Mouse (Mus musculus) intestine, postnatal 0 days (tissue): ENCODE measurements around the gene Cenpv. TPM values are rescaled to one million over a fixed set of nuclear protein-coding genes. Genes with fewer than 3 reads are reported as not detected.

Source experiments
- ATAC-seq: fragments of 200-750 bp; cut with Nextera tagmentation; 2 replicates; pipeline ENCODE4 v1.8.0; 2017; ENCODE audit warnings: mild to moderate bottlenecking, moderate TSS enrichment, moderate library complexity
- H3K27ac ChIP-seq: fragments of 300-500 bp; sonication (generic); 2 replicates; pipeline ENCODE4 v1.5.1; 2014; ENCODE audit warnings: mild to moderate bottlenecking, low read depth, low read length, moderate library complexity
- H3K27me3 ChIP-seq: fragments of 300-500 bp; sonication (generic); replicated peaks from 2 replicates; pipeline ENCODE4 v1.6.1; 2014; ENCODE audit warnings: low read length, mixed read lengths; ENCODE audit not compliant: control insufficient read depth, insufficient read depth
- H3K36me3 ChIP-seq: fragments of 300-500 bp; sonication (generic); 2 replicates; pipeline ENCODE4 v1.6.1; 2014; ENCODE audit warnings: mild to moderate bottlenecking, moderate library complexity; ENCODE audit not compliant: control insufficient read depth, insufficient read depth
- H3K4me1 ChIP-seq: fragments of 300-500 bp; sonication (generic); replicated peaks from 2 replicates; pipeline ENCODE4 v1.6.1; 2014; ENCODE audit warnings: antibody characterized with exemption, low read length, mixed read lengths; ENCODE audit not compliant: control insufficient read depth, insufficient read depth
- H3K4me2 ChIP-seq: fragments of 300-500 bp; sonication (generic); replicated peaks from 2 replicates; pipeline ENCODE4 v1.6.1; 2014; ENCODE audit warnings: low read depth, mild to moderate bottlenecking, moderate library complexity
- H3K4me3 ChIP-seq: fragments of 300-500 bp; sonication (generic); 2 replicates; pipeline ENCODE4 v1.5.1; 2014; ENCODE audit warnings: low read depth, low read length
- H3K9ac ChIP-seq: fragments of 300-500 bp; sonication (generic); 2 replicates; pipeline ENCODE4 v1.6.1; 2014; ENCODE audit warnings: mild to moderate bottlenecking, low read depth, low read length
- H3K9me3 ChIP-seq: fragments of 300-500 bp; sonication (generic); 2 replicates; pipeline ENCODE4 v1.6.1; 2016; ENCODE audit warnings: mixed run types; ENCODE audit not compliant: control insufficient read depth
- CTCF ChIP-seq: sonication (generic); IDR thresholded peaks from 2 replicates; pipeline ENCODE4 v1.5.1; 2016; ENCODE audit warnings: low read depth, mild to moderate bottlenecking, control low read depth, antibody characterized with exemption, moderate library complexity
- WGBS: fragments of 180-500 bp; shearing (Covaris S2); extraction: QIAGEN DNeasy Blood & Tissue Kit; methylation state at CpG from one replicate; pipeline ENCODE4 v1.1.7; 2014; 5-methylcytosine and 5-hydroxymethylcytosine counted together
- polyA plus RNA-seq: library from polyadenylated mRNA; unstranded; fragments of >200 nt; fragmentation: Nextera tagmentation; extraction: Ambion mirVana; gene quantifications from 2 replicates; pipeline ENCODE4 v1.2.1, GENCODE M21; 2015

Cenpv gene
- polyA plus RNA-seq, 1 experiment from 2014 or later, result 54.9 TPM

- Histone ChIP-seq H3K27me3 (no peaks in the 10 kb centered on the region), H3K4me2 (no peak overlapping the region), H3K27ac (no peak overlapping the region), H3K4me1 (no peaks in the 10 kb centered on the region), H3K9me3 (no peaks in the 10 kb centered on the region), H3K4me3 (no peak overlapping the region), H3K9ac (no peak overlapping the region), H3K36me3 (no peaks in the 10 kb centered on the region)
- TF ChIP-seq CTCF, result no peak
- 86% methylated on average over 2 of the region's 2 CpGs for whole genome bisulfite sequencing
- no peak for ATAC-seq
These were observed 24.5 kb upstream of the Cenpv start for GRCm38 (mm10) chr11:62563590-62563989.

- 0 out of 2 replicates have a peak overlapping the region, but pooled peaks have one; percentile 11 for H3K9ac ChIP-seq
- TF ChIP-seq CTCF, result no peak
- peak overlapping the region; percentile 38 for H3K4me3 ChIP-seq
- peak overlapping the region; percentile 72 for H3K4me2 ChIP-seq
- no peaks in the 10 kb centered on the region for H3K4me1 ChIP-seq
- no peaks in the 10 kb centered on the region for H3K9me3 ChIP-seq
- 31% methylated on average over 43 of the region's 43 CpGs for WGBS
- no peaks in the 10 kb centered on the region for H3K27me3 ChIP-seq
- no peak overlapping the region for H3K27ac ChIP-seq
- no peaks in the 10 kb centered on the region for H3K36me3 ChIP-seq
- ATAC-seq, result no peak
These were observed 21.5 kb upstream of the Cenpv start for GRCm38 (mm10) chr11:62560463-62561016.

DNA sequence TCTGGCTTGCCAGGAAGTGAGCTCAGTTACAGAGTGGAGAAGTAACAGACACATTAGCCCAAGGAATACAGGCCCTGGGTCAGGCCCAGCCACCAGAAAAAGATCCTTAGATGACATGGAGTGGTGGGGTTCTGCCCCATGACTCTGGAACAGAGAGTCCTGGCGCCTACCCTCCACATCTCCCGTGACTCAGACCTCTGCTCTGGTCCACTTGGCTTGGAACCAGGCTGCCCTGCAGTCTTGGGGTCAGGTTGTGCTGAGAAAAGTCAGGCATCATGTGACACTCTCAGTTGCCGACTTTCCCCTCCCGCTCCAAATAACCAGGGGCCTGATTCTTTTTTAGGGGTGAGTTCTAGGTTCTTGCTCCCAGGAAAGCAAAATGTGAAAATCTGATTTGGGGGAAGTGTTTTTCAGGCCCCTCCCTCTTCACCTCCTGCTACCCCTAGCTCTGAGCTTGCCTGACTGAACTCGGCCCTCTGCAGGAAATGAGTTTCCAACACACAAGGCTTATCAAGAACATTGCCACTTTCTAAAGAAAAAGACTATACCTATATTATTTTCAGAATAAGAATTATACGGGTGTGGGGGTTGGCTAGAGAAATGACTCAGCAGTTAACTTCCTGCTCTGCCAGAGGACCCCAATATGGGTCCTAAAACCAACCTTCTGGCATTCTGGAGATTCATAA is 20.0 kb upstream of the Cenpv start:
- no peak overlapping the region for H3K9ac ChIP-seq
- no peaks in the 10 kb centered on the region for H3K27me3 ChIP-seq
- no peaks in the 10 kb centered on the region for H3K4me1 ChIP-seq
- WGBS, result 39% methylated on average over 6 of the region's 6 CpGs
- peak overlapping the region; percentile 75 for H3K27ac ChIP-seq
- H3K9me3 ChIP-seq, result no peaks in the 10 kb centered on the region
- H3K36me3 ChIP-seq, result no peaks in the 10 kb centered on the region
- peak; percentile 62 for ATAC-seq
- TF ChIP-seq CTCF, result no peak
- no peak overlapping the region for H3K4me2 ChIP-seq
- H3K4me3 ChIP-seq, result no peak overlapping the region

- Histone ChIP-seq H3K4me2 (no peak overlapping the region), H3K4me1 (no peaks in the 10 kb centered on the region), H3K27me3 (no peaks in the 10 kb centered on the region), H3K4me3 (no peak overlapping the region), H3K27ac (peak overlapping the region; percentile 46; the same call in 1 of the 2 replicates), H3K9me3 (no peaks in the 10 kb centered on the region), H3K36me3 (peaks cover 8% of the 10 kb centered on the region; the same call in 1 of the 2 replicates), H3K9ac (no peak overlapping the region)
- no peak for TF ChIP-seq CTCF
- no peak for ATAC-seq
- 72% methylated on average over 2 of the region's 2 CpGs for WGBS
These were observed 19.1 kb upstream of the Cenpv start for GRCm38 (mm10) chr11:62558152-62558551.

DNA sequence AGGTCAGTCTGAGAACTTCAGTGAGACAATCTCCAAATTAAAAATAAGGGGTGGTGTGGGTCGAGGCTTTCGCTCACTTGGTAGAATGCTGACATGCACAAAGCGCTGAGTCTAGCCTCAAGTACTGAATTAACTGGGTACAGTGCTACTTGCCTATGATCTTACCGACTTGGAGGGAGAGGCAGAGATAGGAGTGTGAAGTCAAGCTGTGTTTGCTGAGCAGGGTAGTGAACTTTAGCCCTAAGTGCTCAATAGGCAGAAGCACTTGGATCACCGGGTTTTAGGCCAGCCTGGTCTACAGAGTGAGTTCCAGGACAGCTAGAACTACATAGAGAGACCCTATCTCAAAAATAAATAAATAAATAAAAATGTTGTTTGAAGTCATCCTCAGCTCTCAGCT is 18.1 kb upstream of the Cenpv start:
- peak; percentile 79 for ATAC-seq
- no peak overlapping the region for H3K4me2 ChIP-seq
- no peaks in the 10 kb centered on the region for H3K9me3 ChIP-seq
- TF ChIP-seq CTCF, result no peak
- H3K27me3 ChIP-seq, result no peaks in the 10 kb centered on the region
- 33% methylated on average over 5 of the region's 5 CpGs for WGBS
- H3K4me3 ChIP-seq, result no peak overlapping the region
- H3K9ac ChIP-seq, result no peak overlapping the region
- H3K36me3 ChIP-seq, result peaks cover 10% of the 10 kb centered on the region; the same call in 1 of the 2 replicates
- no peaks in the 10 kb centered on the region for H3K4me1 ChIP-seq
- peak overlapping the region; percentile 41; the same call in 1 of the 2 replicates for H3K27ac ChIP-seq

- Histone ChIP-seq H3K36me3 (peaks cover 10% of the 10 kb centered on the region; the same call in 1 of the 2 replicates), H3K4me3 (no peak overlapping the region), H3K27me3 (no peaks in the 10 kb centered on the region), H3K4me2 (no peak overlapping the region), H3K27ac (no peak overlapping the region), H3K9me3 (no peaks in the 10 kb centered on the region), H3K4me1 (no peaks in the 10 kb centered on the region), H3K9ac (no peak overlapping the region)
- TF ChIP-seq CTCF, result no peak
- no peak for ATAC-seq
These were observed 16.9 kb upstream of the Cenpv start for GRCm38 (mm10) chr11:62555896-62556412.
